Mouse (Mus musculus) lung, adult 10 weeks (tissue): ENCODE measurements around the gene Man2b2. TPM values are rescaled to one million over a fixed set of nuclear protein-coding genes. Genes with fewer than 3 reads are reported as not detected.

Source experiments
- polyA plus RNA-seq: library from polyadenylated mRNA; stranded (reverse); fragments of 350-450 nt; fragmentation: Illumina TruSeq; extraction: RNeasy Lipid Tissue Mini Kit (QIAGEN cat#74804); gene quantifications from one replicate; pipeline ENCODE4 v1.2.3, GENCODE M21; 2014; ENCODE audit warnings: low read depth, low replicate concordance; ENCODE audit not compliant: insufficient read depth

Man2b2 gene
- polyA plus RNA-seq: 17.6 TPM

GRCm38 (mm10) chr5:36829913-36830879 lies at the start of gene Man2b2:
Man2b2 (minus strand) TSS chr5:36830653.

GRCm38 (mm10) chr5:36868266-36869090 lies 38.0 kb upstream of the Man2b2 start, which contains the start of gene Ppp2r2c:
Ppp2r2c (plus strand) TSS chr5:36868513.

DNA sequence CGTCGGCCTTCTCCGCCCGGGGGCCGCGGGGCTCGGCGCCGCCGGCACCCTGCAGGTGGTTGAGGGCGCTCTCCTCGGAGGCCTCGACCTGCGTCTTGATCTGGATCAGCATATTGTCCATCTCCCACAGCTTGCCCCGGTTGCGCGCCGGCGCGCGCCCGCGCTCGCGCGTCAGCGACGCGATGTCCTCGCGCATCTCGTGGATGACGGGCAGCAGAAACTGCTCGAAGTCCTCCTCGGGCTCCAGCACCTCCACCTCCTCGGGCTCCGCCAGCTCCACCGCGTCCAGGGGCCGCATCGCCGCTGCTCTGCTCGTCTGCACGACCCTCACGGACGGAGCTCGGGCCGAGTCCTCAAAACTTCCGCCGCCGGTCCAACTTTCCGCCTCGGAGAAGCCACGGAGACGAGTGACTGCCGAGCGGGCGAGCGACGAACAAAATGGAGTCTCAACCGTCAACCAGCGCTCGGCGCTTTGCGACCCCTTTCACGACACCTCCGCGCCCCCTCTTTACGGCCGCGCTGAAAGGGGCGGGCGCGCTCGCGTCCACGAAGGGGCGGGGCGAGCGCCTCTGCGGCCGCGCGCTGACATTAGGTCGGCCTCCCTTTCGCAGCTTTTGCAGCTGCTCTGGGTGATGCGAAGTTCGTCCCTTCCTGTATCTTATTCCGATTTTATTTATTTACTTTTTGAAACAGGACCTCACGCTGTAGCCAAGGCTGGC lies 34.0 kb downstream of the Man2b2 start, which contains the start of gene Mrfap1:
Mrfap1 (minus strand) TSS at position 477 of the 719 bp plus-strand sequence.

Other genes starting within 250 kb of the Man2b2 start
- gene Tbc1d14, start 237.4 kb downstream of the Man2b2 start, polyA plus RNA-seq: 15.8 TPM
- gene D5Ertd579e, start 134.6 kb downstream of the Man2b2 start, polyA plus RNA-seq: 13.8 TPM
- gene Bloc1s4, start 82.0 kb downstream of the Man2b2 start, polyA plus RNA-seq: 14.3 TPM
- gene Mrfap1, start 33.9 kb downstream of the Man2b2 start, polyA plus RNA-seq: 233 TPM
- gene Ppp2r2c, start 37.9 kb upstream of the Man2b2 start, polyA plus RNA-seq: 0.80 TPM
- gene Wfs1, start 158.6 kb upstream of the Man2b2 start, polyA plus RNA-seq: 7.4 TPM